Mouse (Mus musculus) cerebellum, adult 2 months (tissue): ENCODE measurements at regions not wholly inside any gene's neighbourhood (a gene's known extent, or its start where the extent isn't known, plus 50 kb on each side); places are given as distances from the start of the nearest gene placed in this dataset.

Experiments used
- DNase-seq, 2 experiments: peaks; one replicate each; pipeline ENCODE4 v3.0.0; 2021
- H3K27ac ChIP-seq: fragments of 200-500 bp; 2 replicates; pipeline ENCODE4 v1.5.1; 2012; ENCODE audit warnings: low read length, control low read depth, inconsistent platforms; ENCODE audit not compliant: insufficient read depth
- H3K27me3 ChIP-seq: fragments of 200-500 bp; 2 replicates; pipeline ENCODE4 v1.6.1; 2012; ENCODE audit warnings: inconsistent platforms, mild to moderate bottlenecking, low read length, moderate library complexity; ENCODE audit not compliant: control insufficient read depth, insufficient read depth
- H3K4me1 ChIP-seq: fragments of 200-500 bp; 2 replicates; pipeline ENCODE4 v1.6.1; 2011; ENCODE audit warnings: low read length; ENCODE audit not compliant: control insufficient read depth, insufficient read depth
- H3K4me3 ChIP-seq: fragments of 200-500 bp; replicated peaks from 2 replicates; pipeline ENCODE3; 2011; ENCODE audit warnings: mild to moderate bottlenecking, low read depth, low read length, control low read depth; ENCODE audit not compliant: insufficient read depth
- CTCF ChIP-seq: fragments of 200-500 bp; IDR thresholded peaks from 2 replicates; pipeline ENCODE4 v1.5.1; 2011; ENCODE audit warnings: low read depth, mild to moderate bottlenecking, control low read depth, low read length, moderate library complexity, borderline replicate concordance; ENCODE audit not compliant: insufficient read depth
- POLR2A ChIP-seq: fragments of 200-500 bp; IDR thresholded peaks from 2 replicates; pipeline ENCODE4 v1.6.1; 2011; ENCODE audit warnings: low read length, control low read depth, borderline replicate concordance; ENCODE audit not compliant: insufficient read depth
- WGBS: fragments of 180-500 bp; shearing (Covaris S2); methylation state at CpG from one replicate; pipeline ENCODE4 v1.1.7; 2018; 5-methylcytosine and 5-hydroxymethylcytosine counted together

GRCm38 (mm10) chr10:111778111-111778510, 194.4 kb upstream of the Krr1 start:
- Histone ChIP-seq H3K27ac (no peak overlapping the region), H3K27me3 (no peaks in the 10 kb centered on the region), H3K4me1 (no peaks in the 10 kb centered on the region), H3K4me3 (no peak overlapping the region)
- WGBS: 67% methylated on average over 5 of the region's 5 CpGs
- TF ChIP-seq CTCF: no peak
- TF ChIP-seq POLR2A: no peak
- no peak for DNase-seq

DNA sequence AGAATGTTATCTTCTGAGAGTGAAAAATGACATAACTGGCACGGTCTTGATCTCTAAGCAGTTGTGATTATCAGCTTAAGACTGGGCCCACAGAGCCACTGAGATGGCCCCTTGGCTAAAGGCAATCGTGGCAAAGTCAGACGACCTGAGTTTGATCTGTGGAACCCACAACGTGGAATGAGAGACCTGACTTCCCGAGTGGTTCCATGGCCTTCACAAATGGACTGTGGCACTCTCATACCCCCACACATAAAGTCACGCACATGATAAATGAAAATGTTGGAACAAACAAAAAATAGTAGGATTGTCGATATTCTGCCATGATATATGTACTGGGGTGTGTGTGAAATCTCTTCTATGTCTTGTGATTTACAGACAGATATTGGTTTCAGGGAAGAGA, 192.5 kb upstream of the Krr1 start:
- Histone ChIP-seq H3K4me3 (no peak overlapping the region), H3K27ac (no peak overlapping the region), H3K27me3 (no peaks in the 10 kb centered on the region), H3K4me1 (no peaks in the 10 kb centered on the region)
- no peak for DNase-seq
- WGBS: 95% methylated on average over 7 of the region's 7 CpGs
- TF ChIP-seq CTCF: no peak
- TF ChIP-seq POLR2A: no peak

DNA sequence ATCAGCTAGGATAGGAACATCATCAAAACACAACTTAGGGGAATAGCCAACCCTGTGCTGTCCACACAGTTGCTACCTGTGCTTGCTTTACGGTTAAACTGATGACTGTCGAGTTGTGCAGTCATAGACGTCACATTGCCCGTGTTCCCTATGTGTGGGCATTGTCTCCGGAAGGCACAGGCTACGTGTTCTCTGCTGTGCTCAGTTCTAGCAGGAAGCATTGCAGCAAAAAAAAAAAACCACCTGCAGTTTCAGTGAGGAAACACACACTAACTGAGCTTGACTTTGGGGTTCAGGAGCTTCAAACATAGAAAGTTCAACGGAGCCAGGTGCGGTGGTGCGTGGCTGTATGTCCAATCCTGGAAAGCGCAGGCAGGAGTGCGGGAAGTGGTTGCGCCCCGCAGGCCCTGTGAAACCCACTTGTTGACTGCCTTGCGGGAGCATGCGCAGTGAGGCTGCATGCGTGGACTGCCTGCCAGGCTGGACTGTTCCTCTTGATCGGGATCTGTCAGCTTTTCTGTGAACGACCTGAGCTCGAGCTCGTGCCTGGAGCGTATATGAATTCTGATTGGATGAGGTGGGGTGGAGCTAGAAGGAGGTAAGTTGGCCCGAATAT, 190.2 kb upstream of the Krr1 start:
- TF ChIP-seq CTCF (no peak), POLR2A (no peak)
- no peak overlapping the region for H3K27ac ChIP-seq
- no peaks in the 10 kb centered on the region for H3K27me3 ChIP-seq
- no peaks in the 10 kb centered on the region for H3K4me1 ChIP-seq
- H3K4me3 ChIP-seq: no peak overlapping the region
- 85% methylated on average over 22 of the region's 22 CpGs for WGBS
- no peak for DNase-seq

DNA sequence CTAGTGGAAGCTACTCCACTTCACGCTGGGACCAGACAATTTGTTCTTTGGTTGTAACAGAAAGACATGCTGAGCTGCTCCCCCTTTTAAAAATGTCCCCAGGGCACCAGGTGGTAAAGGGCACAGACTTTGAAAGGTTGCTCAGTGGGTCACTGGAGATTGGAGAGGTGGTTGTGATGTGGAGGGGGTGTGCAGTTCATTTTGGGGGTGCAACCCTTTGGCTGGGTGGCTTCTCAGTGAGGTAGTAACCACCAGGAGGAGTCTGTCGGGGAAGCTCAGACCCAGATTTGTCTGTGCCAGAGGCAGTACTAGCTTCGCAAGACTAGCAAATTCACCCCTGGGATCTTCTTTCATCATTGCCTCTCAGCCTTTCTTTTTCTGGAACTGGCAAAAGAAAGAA, 189.0 kb upstream of the Krr1 start:
- no peak for TF ChIP-seq POLR2A
- TF ChIP-seq CTCF: no peak
- no peaks in the 10 kb centered on the region for H3K4me1 ChIP-seq
- H3K27ac ChIP-seq: no peak overlapping the region
- no peak for DNase-seq
- H3K4me3 ChIP-seq: no peak overlapping the region
- H3K27me3 ChIP-seq: no peaks in the 10 kb centered on the region
- 69% methylated on average over 3 of the region's 3 CpGs for WGBS

GRCm38 (mm10) chr10:111784065-111784853, 188.2 kb upstream of the Krr1 start:
- no peak for TF ChIP-seq POLR2A
- no peak for TF ChIP-seq CTCF
- Histone ChIP-seq H3K4me3 (no peak overlapping the region), H3K4me1 (no peaks in the 10 kb centered on the region), H3K27ac (no peak overlapping the region), H3K27me3 (no peaks in the 10 kb centered on the region)
- WGBS: 28% methylated on average over 12 of the region's 12 CpGs
- no peak for DNase-seq

GRCm38 (mm10) chr10:111787175-111787574, 185.3 kb upstream of the Krr1 start:
- H3K27me3 ChIP-seq: no peaks in the 10 kb centered on the region
- WGBS: 72% methylated on average over 9 of the region's 9 CpGs
- no peak overlapping the region for H3K27ac ChIP-seq

DNA sequence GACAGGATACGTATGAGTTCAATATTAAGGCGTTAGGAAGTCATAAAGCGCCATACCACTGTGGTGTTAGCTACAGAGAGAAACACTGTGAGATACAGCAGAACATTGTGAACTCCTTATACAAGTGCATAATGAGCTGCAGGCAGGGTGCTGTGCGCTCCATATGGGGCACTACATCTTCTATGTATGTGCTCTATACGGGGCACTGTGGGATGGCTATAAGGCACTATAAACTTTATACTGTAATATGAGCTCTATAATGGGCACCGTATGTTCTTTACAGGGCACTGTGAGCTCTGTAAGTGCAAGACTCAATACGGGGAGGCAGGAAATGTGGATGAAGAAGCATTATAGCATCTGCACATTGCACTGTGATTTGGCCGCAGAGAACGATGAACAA, 183.2 kb upstream of the Krr1 start:
- Histone ChIP-seq H3K27ac (no peak overlapping the region), H3K4me3 (no peak overlapping the region), H3K4me1 (no peaks in the 10 kb centered on the region), H3K27me3 (no peaks in the 10 kb centered on the region)
- WGBS: 94% methylated on average over 9 of the region's 9 CpGs
- TF ChIP-seq CTCF: no peak
- no peak for TF ChIP-seq POLR2A
- DNase-seq: no peak

More at GRCm38 (mm10) chr10:111787175-111787574, 185.3 kb upstream of the Krr1 start:
- TF ChIP-seq CTCF: no peak
- no peak for TF ChIP-seq POLR2A
- no peak overlapping the region for H3K4me3 ChIP-seq
- no peaks in the 10 kb centered on the region for H3K4me1 ChIP-seq
- DNase-seq: no peak

DNA sequence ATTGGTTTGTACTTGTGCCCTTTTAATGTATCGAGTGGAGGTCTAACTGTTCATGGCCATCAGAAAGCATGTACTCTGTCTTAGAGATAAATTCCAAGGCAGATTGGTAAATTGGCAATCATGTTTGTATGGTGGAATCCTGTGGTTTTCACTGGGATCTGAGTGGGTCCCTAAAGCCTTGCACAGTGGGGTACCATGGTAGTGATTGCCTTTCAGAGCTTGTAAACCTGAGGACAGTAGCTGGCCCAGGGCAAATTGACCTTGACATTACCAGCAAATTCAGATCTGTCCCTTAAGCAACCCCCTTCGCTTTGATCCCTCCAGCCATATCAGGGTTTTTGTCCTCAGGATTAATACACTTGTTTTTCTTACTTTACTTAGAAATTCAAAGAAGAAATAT, 181.6 kb upstream of the Krr1 start:
- WGBS: 95% methylated on average over 2 of the region's 2 CpGs
- TF ChIP-seq CTCF: no peak
- TF ChIP-seq POLR2A: no peak
- no peak for DNase-seq

More for the DNA sequence above, 181.6 kb upstream of the Krr1 start:
- Histone ChIP-seq H3K27ac (no peak overlapping the region), H3K4me1 (no peaks in the 10 kb centered on the region), H3K27me3 (no peaks in the 10 kb centered on the region), H3K4me3 (no peak overlapping the region)
